Mouse (Mus musculus) kidney, adult 8-10 months (tissue): Measurements from ENCODE around the gene Adam33.
"Not testable (repeated sequence)": the region's sequence is repeated elsewhere in the genome, so short reads cannot be mapped to it uniquely, and the experiment has no call there.

Source experiments
- DNase-seq, 2 experiments: peaks; one replicate each; pipeline ENCODE4 v3.0.0; 2022

Adam33 gene

DNA sequence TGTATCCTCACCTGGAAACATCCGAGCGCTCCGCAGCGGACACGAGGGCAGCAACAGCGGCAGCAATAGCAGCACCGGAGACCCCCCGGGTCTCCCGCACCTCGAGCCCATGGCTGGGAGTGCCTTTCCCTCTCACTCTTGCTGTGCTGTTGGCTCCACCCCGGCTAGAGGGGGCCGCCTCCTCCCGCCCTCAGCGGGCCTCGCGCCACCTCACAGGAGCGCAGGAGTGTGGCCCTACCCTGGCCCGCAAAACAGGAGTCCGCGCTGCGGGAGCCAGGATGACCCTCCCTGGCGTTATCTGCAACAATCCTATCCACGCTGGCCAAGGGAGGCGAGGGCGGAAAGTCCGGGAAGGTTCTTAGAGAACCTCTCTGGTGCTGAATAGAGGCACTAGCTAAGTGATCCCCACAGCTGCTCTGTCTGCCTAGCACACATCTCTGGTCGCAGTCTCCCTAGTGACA, at the start of gene Adam33:
Gene Adam33 (minus strand): TSS at position 411 of the 461 bp plus-strand sequence.
- DNase-seq: no peak

DNA sequence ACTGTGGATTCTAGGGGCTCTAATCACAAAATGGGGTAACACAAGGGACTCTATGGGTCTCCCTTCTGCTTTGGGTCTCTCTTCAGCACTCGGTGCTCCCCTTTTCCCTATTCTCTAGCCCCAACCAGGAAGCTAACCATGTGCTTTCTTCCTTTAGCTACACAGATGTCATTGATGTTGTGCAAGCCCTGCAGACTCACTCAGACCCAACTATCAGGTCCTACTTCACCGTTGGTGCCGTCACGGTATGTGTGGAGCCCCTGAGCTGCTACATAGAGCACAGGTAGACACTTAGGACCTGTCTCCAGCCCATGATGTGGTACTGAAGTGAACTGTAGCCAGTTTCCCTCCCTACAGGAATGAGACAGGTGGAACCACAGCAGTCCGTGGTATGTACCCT, 42.4 kb upstream of the Adam33 start:
- no peak for DNase-seq

DNA sequence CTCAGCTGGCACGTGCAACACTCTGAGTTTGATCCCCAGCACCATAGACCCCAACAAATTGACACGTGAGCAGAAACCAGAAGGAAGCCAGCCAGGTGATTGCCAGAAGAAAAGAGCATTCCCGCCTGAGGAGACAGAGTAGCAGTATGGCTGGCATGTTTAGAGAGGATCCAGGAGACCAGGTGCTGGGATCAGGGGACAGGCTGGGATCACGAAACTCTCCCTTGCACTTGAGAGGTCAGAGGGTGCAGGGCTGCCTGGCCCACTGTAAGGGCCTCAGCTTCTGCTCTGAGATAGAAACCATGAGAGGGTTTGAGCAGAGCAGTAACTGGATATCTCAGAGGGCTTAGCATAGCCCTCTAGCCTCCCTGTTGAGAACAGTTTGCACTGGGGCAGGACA, 41.4 kb upstream of the Adam33 start:
- DNase-seq: not testable (repeated sequence)

DNA sequence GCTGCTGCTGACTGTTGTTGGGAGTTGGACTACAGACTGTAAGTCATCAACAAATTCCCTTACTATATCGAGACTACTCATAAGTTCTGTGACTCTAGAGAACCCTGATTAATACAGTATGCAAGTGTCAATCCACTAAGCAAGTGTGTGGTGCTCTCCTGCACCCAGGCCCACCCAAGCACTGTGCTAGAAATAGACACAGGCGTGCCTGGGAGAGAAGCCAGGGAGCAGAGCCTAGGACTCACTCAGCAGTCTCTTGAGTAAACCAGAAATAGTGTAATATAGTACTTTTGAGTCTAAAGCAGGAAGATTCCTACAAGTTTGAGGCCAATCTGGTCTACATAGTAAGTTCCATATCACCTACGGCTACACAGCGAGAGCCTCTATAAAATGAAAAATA, 40.4 kb upstream of the Adam33 start:
- no peak for DNase-seq

DNA sequence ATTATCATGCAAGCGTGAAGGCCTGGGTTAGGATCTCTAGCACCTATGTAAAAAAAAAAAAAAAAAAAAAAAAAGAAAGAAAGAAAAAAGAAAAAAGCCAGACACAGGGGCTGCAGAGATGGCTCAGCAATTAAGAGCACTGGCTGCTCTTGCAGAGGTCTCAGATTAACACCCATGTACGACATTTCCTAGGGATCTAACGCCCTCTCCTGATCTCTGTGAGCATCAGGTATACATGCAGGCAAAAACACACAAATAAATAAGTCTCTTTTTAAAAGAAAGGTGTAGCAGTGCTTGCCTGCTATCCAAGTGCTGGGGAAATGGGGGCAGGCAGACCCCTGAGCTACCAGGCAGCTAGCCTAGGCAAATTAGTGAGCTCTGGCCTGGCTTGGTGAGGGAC, 37.9 kb upstream of the Adam33 start:
- DNase-seq: no peak

DNA sequence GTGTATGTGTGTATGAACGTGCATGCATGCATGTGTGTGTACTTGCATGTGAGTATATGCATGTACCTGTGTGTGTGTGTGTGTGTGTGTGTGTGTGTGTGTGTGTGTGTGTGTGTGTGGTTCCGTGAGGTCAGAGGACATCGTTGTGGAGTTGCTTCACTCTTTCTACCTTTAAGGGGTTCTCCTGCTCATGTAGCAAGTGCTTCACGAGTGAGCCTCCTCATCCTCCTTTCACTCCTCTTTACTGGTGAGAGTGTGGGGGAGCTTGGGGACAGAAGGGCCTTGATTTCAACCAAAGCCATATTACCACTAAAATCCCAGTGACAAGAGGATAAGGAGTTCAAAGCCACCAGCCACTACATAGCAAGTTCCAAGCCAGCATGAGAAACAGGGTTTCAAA, 33.5 kb upstream of the Adam33 start:
- DNase-seq: no peak

DNA sequence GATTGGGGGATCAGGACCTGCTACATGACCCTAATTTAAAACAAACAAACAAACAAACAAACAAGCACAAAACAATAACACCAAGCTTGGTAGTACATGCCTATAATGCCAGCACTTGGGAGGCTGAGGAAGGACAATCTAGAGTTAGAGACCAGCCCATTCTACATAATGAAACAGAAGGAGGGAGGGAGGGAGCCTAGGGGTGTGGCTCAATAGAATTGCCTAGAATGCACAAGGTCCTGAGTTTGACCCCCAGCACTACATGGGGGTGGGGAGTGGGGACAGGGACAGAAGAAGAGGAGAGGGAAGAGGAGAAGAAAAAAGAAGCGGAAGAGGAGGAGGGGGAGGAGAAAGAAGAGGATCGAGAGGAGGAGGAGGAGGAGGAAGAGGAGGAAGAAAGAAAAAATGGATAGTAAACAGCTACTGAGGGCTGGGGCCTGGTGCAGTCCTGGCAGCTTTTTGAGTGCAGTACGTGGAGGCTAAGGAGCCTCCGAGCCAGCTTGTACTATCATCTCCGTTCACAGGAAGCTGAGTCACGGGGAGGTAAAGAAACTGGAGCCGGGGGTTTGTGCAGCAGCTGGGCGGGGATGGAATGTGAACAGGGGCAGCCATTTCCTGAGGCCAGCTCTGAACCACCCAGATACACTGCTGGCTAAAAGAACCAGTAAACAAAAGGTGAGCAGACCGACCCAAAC, 32.6 kb upstream of the Adam33 start:
- peak; percentile 44 to 47 for DNase-seq

DNA sequence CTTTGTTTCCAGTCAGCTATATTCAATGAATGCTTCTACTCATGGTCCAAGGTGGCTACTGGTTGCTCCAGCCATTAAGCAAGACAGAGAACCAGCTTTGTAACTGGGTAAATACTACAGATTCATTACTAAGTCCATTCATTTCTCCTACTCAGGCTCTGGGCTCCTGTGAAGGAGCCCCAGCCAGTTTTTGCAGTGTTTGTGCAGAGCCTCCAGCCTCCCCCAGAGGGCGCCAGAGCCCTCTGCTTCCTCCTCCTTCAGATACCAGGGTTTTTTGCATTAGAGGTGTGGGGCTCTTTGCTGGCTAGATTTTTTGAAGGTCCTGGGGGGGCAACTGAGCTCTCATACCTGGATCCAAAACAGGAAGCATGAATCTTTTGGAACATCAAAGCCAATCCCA, 31.2 kb upstream of the Adam33 start:
- DNase-seq: peak; percentile 71 to 77

DNA sequence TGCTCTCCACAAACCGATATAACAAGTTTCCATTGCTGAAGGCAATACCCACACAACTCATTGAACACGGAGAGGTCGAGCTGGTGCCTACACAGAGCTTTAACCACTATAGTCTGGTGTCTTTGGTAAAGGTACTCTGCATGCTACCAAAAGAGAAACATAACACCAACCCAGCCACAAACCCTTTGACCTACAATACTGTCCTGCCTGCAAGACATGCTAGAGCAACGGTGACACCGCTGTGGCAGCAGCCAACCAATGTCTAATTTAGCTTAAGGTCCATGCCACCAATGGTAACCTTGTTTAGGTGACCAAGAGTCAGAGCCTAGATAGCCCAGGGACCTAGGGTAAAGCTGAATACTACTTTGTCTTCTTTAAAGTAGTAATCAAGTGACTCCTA, 30.0 kb upstream of the Adam33 start:
- DNase-seq: no peak

DNA sequence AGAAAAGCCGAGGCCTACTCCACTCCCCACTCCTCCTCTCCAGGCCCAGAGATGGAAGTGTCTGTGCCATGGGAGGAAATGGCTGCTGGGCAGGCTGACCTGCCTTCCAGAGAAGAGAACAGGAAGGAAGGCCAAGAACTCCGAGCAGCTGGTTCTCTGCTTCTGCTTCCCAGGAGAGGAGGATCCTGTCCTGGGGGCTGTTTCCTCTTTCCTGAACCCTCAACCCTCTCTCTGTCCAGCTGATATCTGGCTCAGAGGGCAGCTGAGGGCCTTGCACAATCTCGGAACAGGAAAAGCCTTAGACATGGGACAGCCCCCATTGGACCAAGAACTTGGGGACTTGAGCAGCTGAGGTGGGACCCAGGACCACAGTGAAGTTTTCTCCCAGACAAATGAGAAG, 27.2 kb upstream of the Adam33 start:
- peak; percentile 12 to 13 for DNase-seq

DNA sequence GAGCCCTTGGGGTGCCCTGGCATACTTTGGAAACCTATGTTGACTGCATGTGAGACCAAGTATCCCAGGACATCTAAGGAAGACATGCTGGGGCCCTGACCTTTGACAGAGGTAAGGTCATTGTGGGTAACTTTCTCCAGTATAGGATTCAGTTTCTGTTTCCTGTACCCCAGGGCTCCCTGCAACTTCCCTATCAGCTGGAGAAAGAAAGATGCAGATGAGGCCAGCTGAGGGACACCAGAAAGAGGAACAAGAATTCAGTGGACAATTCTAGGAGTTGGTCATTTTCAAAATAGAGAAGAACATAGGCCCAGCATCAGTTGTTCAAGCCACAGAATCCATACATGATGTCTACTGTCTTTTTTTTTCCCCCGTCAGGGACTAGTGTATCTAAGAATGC, 26.0 kb upstream of the Adam33 start:
- no peak for DNase-seq

DNA sequence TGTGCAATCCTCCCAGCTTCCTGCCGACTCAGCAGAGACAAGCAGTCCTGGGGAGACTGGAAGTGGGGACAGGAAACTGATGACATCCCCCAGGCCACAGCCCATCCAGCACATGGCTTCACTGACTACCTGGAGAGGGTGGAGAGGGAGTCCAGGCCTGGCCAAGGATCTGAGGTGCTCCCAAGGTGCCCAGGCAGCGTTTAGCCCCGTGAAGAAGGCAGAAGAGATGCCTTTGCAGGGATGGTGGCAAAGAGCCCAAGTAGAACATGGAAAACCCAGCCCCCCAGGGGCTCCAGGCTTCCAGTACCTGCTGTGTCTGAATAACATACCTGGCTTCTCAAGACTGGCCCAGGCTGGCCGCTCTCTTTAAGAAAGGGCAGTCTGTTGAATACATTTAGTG, 25.0 kb upstream of the Adam33 start:
- no peak for DNase-seq

DNA sequence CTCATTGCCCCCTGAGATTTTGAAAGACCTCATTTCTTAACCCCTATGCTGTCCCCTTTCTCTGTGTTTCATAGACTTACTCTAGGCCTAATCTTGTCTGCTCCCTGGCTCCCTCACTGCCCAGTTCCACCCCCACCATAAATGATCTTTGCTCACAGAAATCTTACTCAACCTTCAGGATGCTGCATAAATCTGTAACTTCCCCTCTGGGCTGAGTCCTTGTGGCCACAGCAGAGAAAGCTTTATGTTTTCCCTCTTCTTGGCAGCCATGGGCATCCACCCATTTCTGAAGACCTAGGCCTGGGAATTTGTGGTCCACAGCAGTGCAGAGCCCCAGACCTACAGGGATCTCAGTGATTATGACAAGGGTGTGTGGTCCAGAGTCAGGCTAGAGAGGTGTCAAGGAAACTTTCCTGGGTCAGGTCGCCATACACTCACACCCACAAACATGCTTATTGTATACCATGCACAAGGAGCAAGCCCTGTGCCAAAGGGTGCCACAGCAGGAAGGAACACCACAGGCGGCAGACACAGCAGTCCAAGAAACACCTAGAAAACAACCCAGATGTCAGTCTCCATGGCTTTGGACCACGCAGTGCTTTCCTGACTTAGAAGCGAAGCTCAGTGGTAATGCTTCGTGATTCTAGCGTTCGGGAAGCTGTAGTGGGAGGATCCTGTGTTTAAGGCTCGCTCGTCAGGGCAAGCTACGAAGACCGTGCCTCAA, 23.2 kb upstream of the Adam33 start, which contains the start of gene Siglec1:
Gene Siglec1 (minus strand): TSS at position 99 of the 724 bp plus-strand sequence.
- no peak for DNase-seq

DNA sequence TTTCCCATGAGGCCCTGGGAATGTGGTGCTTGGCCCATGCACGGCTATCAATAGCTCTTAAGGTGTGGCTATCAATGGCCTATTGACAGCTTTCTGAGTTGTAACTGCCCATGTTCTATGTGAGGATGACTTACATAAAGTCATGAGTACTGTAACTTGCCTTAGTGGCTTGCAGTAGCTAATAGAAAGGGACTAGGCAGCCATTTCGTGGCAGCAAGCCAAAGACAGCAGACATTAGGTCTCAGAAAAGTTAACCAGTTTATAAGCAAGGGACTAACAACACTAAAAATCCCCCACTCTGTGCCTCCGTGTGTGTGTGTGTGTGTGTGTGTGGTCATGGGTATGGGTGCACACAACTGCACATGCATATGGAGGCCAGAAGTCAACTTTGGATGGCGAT, 20.6 kb upstream of the Adam33 start:
- no peak for DNase-seq

DNA sequence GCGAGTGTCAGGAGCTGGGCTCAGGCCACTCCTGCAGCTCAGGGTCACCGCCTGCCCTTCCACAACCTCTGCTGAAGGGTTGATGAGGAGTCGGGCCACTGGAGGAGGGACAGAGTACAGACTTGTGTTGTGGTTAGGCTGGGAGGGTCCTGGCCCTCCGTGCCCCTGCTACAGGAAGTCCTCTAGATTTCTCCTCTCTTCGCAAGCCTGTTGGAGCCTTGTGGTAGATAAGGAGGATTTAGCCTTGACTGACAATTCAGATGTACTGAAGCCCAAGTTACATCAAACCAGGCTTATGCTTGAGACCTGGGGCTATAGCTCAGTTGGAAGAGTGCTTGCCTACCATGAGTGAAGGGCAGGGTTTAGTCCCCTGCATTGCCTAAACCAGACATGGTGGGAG, 16.9 kb upstream of the Adam33 start:
- DNase-seq: no peak

DNA sequence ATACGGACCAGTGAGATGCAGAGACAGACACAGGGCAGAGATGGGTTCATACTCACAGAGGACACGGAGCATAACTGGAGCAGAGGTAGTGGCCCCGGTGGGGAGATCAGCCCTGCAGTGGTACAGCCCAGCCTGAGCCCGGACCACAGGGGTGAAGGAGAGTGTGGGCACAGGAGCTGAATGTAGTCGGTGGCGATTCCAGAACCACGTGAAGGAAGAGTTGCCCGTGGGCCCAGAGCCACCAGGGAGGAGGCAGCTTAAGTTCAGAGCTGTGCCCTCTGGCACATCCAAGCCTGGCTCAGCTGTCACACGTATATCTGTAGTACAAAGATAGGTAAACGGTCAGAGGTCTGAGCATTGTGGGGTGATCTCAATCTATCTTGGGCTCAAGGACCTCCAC, 8.9 kb upstream of the Adam33 start:
- DNase-seq: no peak

DNA sequence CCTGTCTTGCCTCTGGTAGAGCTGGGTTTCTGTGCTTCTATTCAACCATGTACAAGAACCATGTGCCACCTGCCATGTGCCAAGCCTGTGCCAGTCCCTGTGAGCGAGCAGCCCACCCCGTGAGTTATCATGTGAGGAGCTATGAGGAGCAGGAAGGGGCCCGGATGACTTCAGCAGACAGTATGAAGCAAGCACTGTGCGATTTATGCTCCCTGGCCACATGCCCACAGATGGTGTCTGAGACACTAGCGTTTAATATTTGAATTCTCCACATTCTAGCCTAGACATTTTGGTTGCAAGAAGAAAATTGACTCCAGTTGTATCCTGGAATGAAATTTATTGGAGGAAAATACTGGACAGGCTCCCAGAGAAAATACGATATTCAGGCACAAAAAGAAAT, 3.9 kb upstream of the Adam33 start:
- peak in 1 of 2 experiments; percentile 13 for DNase-seq

DNA sequence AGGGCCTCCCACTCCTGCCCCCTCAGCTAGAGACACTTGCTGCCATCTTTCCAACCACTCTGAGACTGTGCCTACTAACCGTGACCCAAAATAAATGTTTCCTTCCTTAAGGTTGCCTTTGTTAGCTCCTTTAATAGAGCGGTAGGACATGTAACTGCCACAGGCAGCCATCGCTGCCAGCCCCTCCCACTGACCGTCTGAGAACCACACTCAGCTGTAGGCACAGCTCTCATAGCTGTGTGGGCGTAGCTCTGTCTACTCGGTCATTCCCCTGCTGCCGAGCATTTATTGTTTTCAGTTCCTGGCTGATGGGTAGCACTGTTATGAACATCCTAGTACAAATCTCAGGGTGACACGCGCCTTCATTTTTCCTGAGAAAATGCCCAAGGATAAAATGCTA, 2.7 kb upstream of the Adam33 start:
- DNase-seq: no peak

DNA sequence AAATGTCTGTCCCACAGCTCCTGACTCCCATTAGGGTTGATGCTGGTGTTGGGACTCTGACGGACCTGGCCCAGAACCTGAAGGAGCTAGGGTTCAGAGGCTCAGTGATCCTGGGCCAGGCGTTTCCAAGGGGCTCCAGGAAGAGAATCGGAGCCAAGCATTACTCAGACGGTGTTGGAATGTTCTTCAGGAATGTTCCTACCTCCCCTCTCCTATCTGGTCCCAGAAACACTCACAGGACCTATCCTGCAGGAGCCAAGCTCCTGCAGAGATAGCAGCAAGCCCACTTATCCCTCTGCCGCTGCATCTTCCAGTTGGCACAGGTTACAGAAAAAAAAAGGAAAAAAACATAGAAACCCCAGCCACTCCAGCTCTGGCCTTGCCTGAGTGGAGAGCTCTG, 2.0 kb downstream of the Adam33 start:
- DNase-seq: no peak

DNA sequence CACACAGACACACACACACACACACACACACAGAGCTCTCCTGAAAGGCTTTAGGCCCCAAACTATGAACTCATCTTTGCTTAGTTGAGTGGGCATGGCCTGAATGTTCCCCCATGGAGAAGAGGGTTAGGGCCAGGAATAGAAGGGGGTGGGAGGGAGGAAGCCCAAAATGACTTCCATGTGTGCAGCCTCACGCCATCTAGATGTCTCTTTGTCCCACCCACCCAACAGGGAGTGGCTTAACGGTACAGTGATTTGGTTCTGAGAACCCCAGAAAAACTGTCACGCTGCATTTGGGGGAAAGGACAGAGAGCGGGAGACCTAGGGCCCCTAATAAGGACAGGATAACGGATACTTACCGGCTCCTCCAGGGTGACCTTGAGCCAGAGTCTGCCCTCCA, 2.8 kb downstream of the Adam33 start:
- DNase-seq: no peak

DNA sequence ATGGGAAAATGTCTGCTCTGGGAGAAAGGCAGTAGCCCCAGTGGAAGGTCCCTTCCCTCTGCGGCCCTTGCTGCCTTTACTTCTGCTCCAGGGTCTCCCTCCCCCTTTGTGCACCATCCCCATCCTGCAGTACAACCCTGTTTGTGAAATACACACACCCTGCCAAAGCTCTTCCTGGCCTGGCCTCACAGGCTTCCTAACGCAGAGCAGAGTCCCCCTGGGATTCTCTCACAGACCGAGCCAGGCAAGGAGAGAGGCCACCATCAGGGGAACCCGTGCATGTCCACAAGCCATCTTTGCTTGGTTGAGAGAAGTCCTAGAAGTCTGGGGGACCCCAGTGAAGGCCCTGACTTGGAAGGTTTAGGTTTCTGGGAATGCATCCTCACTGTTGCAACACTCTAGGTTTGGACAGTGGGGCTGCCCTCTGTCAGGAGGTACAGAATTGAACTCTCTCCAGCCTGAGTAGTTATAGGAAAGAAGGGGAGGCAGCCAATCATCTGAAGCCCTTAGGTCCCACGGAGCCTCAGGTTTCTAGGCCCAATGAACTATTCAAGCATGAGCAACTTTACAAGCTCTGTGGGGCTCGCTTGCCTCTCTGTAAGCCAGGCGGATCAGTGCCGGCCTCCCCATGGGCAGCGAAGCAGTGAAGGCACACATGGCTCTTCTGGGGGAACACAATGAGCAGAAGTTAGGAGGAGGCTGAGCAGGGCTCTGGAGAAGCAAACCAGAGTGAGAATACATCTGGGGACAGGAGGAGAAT, 3.7 kb downstream of the Adam33 start:
- no peak for DNase-seq

DNA sequence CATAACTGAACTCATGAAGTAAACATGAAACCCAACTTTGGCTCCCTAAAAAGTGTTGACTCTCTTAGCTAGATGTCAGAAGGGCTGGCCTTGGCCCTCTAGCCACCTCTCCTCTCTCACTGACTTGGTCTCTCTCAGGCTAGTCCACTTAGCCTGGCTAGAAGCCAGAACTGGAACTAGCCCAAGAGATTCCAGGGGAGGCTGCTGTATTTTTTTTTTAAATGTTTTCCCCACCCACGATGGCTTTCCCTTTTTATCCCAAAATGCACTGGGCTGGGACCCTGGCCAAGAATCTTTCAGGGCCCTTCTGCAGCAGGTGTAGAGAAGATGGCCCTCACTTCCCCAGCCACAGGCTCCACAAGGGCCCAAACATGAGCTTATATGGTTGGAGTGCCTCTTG, 4.2 kb downstream of the Adam33 start:
- peak; percentile 45 to 51 for DNase-seq

DNA sequence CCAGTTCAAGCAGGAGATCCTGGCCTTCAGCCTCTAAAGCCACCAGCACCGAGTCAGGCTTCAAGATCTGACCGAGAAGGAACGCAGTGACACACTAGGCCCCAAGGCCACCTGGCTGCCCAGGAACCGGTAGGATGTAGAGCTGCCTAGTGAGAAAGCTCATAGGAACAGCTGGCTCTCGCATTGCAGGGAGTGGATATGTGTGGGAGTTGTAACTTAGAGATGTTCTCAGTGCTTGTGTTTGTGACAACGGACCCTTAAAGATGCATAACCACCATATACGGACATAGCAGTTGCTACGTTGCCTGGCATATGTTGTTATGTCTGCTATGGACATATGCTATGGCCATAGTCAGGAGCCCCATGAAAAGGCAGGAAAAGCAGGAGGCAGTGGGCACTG, 4.9 kb downstream of the Adam33 start:
- no peak for DNase-seq

DNA sequence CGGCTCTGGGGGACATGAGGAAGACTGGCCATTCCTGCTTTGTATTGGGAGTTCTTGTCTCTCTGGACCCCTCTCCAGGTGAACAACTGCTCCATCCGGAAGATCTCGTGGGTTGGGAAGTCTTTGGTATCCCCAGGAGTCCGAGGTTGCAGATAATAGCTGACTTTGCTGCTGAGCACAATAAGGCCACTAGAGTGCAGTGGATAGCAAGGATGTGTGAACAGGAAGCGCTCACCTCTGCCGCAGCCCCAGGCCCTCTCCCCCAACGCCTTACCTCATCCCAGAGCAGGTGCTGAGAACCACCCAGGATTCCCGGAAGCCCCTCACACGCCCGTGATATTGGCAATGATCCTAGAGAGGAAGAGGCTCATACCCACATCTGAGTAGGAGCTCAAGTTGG, 7.4 kb downstream of the Adam33 start:
- DNase-seq: peak; percentile 12 to 23
